Mouse (Mus musculus): ENCODE results near the gene Alx3. TPM values are rescaled to one million over a fixed set of nuclear protein-coding genes. Genes with fewer than 3 reads are reported as not detected.

Alx3 gene
- total RNA-seq, 4 experiments from 2014 or later, result 0.53 to 2.4 (median 0.82) TPM

Other genes starting within 250 kb of the Alx3 start
- 10 to 100 TPM; 59.7 to 66.2 (median 61.6) TPM for gene Kcnc4, start 135.5 kb upstream of the Alx3 start, total RNA-seq (2022)
- 100 to 1,000 TPM; 328 to 391 (median 344) TPM for gene Slc6a17, start 77.0 kb upstream of the Alx3 start, total RNA-seq (2022)
- gene Ubl4b, start 40.0 kb upstream of the Alx3 start, total RNA-seq (2022), result under 1 TPM in 1 of 4 experiments, not detected in 3; 0.70 TPM
- not detected for gene Gm10961, start 36.3 kb downstream of the Alx3 start, total RNA-seq (2022)
- 10 to 100 TPM; 52.3 to 62.6 (median 55.1) TPM for gene Strip1, start 36.7 kb downstream of the Alx3 start, total RNA-seq (2022)
- gene Ahcyl1, start 101.5 kb downstream of the Alx3 start, total RNA-seq (2022), result 100 to 1,000 TPM; 308 to 354 (median 335) TPM
- 10 to 100 TPM; 18.6 to 34.2 (median 26.6) TPM for gene Csf1, start 165.4 kb downstream of the Alx3 start, total RNA-seq (2022)